Mouse (Mus musculus) CD4-positive, CD25-positive, alpha-beta regulatory T cell, adult 4 months (primary cell): Measurements from ENCODE around the gene Alg14. TPM values are rescaled to one million over a fixed set of nuclear protein-coding genes. Genes with fewer than 3 reads are reported as not detected.
A peak's percentile ranks its signal among the peaks of the same experiment; 100 is the strongest.

ENCODE experiments used
- ATAC-seq: one replicate; pipeline ENCODE4 v1.8.0; 2017
- polyA plus RNA-seq, 2 experiments: library from polyadenylated mRNA; unstranded; fragments of 100-300 nt; shearing (Covaris generic); gene quantifications; one replicate each; pipeline ENCODE4 v1.2.1; 2017

Gene Alg14
- polyA plus RNA-seq, 2 experiments from 2014 or later: 15.5 to 29.5 TPM

DNA sequence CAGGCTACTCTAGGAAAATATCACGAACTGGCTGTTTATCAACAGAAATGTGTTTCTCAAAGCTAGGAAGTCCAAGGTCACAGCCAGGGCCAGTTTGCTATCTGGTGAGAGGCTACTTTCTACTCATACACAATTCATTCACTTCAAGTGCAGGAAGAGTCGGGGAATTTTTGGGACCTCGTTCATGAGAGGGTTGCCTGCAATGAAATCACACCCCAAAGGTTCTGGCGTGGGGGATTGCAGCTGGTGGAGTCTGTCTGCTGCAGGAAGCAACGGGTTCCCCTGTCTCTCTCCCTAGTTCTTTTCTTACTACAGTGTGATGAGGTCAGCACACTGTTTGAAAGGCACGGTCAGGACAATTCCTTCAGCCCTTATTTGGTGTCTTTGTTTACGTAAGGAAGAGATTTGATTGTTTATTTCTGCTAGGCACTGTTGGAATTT is 48.8 kb downstream of the Alg14 start:
- ATAC-seq: no peak

DNA sequence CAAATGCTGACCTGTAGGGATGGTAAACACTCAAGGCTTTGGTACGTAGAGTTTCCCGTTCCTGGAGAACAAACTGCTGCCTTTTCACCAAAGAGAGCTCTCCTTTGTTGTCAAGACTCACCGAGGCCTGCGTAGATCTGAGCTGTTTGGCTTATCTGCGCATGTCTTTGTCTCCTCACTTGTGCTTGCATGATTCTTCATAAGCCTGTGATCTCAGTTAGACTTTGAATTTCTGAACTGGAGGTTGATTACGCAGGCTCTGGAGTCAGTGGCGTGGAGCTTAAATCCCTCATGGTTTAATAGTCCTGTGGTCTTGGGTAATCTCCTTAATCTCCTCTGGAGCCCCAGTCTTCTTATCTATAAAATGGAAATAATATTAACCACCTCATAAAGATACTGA is 51.7 kb downstream of the Alg14 start:
- ATAC-seq: peak; percentile 13

DNA sequence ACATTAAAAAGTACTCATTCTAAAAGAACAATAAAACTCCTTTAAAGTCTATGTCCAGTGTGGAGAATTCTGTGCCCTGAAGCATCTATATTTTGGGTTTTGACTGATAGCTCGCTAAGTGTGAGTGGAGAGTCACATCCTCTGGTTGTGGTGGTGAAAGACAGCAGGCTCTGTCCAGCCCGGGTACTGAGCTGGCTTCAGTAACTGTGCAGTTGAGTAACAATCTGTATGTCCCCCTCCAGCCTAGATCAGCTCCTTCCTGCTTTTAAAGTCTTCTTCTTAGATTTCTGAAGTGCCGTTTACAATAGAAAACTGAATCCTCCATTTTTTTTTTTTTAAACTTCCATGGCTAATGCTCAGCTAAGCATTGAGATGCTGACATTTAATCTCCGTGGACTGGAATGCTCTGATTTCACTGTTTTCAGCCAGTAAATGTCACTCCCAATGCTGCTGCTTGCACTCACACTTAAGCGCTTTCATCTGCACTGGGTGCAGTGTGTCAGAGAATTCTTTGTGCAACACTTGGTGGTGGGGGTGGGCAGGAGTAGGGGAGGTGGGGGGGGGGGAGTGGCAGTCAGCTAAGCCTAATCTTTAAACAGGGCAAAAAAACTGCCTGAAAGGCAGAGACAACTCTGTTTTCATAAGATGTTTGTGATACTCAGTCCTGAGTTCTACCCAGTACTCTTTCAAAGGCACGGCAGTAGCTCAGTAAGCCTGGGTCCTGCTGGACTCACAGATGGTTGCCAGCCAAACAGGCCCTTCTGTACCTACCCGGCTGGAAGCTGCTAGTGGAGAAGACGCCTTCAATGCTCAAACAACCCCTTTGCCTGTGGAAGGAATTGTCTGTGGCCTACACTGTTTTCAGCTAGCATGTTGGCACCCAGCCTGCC is 52.7 kb downstream of the Alg14 start:
- ATAC-seq: peak; percentile 12

DNA sequence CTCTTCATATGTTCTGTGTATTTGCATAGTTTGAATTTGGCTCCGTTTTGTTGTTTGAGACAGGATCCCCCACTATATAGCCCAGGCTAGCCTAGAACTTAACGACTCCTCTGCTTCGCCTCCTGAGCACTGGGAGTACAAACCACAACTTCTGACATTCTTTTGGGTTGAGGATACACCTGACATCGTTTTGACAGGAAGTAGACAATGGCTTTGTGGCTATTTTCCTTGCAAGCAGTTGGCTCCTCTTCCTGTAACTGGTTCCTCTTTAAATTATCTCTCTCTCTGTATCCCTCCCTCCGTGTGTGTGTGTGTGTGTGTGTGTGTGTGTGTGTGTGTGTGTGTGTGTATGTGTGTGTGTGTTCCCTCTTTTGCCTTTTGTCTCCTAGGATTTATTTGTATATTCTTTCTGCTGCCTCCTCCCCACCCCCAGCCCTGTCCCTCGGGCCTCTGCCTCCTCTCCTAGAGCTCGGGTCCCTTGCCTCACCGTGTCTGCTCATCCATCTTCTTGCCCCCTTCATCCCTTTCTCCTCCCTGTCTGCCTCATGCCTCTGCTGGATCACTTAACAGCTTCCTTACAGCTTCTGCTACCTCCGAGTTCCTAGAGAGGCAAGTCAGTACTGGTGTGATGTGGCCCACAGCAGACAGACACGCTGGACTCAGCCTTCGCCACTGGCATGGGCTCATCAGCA is 53.5 kb downstream of the Alg14 start:
- peak; percentile 83 for ATAC-seq

DNA sequence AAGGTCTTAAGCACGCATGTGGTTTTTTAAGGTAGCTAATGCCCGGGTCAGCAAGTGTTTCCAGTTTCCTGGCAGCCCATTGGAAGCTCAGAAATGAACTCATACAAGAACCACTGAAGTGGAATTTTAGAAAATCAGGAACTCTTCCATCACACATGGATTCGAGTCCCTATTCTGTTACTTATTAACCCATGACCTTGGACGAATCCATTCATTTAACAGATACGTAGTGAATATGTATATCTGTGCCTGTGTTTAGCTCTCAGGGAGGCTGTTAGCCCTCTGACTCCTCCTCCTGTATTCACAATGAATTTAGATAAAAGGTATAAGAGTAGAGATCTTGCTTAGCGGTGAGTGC is 54.0 kb downstream of the Alg14 start:
- ATAC-seq: no peak

DNA sequence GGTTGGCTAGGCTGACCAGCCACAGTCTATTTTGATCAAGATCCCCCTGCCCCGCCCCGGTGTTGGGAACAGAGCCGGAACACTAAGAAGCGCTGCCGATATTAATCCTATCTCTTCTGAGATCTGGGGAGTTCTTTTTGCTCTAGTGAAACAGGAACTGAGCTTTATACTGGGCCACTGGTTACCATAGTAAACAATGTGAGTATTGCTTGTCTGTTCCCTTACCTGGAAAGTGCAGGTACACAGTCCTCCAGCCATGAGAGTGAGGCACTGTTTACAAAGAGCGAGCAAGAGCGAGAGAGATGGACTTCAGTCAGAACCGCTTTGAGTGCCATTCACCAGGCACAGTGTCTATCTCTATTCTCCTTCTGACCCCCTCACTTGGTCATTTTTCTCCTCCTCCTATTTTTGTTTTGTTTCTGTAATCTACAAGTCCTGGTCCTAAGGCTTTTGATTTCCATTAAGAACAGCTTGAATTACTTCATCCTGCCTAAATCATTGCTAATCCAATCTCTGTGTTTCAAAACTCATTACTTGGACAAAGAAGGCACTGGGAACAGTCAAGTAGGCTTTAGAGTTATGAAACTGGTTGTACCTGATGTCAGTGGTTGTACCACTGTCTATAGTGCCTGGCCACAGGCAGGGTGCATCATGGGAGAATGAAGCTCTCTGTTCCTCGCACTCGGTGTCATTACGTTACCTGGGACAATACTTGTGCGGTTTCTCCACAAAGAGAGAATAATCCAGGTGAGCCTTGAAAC is 55.1 kb downstream of the Alg14 start:
- ATAC-seq: no peak

DNA sequence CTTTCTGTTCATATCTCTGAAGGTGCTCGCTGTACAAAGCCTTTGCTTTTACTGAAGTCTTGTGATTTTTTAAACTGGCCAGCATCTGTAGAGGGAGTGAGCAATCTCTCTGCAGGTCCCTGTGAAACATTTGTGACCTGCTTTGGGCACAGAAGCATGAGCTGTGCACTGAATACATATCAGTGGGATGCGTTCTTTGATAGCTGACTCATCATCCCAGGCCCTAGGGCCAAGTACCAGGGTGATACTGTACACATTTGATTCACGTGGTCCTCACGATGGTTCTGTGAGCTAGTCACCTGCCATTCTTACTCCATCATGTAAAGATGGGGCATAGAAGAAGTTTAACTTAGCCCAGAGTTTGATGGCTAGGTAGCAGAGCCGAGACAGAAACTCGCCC is 57.2 kb downstream of the Alg14 start:
- no peak for ATAC-seq

DNA sequence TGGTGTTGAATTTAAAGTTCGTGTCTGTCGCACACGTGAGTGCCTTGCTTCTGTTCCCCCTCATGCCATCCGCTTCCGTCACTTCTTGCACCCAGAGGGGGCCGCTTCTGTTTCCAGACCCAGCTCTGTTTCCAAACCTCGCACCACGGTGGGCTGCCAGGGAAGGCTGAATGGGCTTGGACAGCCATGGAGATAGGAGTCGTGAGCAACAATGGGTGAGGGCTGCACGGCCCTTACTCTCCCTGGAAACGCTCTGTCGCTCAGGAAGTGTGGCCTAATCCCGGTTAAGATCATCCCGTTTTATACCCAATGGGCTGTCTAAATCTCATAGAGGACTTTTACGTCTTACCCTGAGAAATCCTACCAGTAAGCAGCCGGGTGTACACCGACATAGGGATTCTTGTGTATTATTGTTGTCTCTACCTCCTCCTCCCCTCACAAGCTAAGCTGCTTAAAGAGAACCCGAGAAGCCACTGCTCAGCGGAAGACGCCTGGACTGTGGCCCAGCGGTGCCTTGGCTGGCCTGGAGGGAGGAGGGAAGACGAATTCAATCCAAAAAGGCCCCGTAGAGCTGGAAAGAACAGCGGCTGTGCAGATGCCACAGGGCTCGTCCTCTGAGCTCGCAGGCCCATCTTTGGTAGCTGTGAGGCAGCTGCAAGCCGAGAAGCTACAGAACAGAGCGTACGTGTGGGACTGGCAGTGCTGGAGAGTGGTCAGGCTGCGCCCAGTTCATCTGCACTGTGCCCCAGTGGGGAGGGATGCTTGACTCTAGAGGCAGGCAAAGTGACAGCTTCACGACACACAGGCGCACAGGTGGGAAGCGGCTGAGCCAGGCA is 58.0 kb downstream of the Alg14 start:
- ATAC-seq: no peak

DNA sequence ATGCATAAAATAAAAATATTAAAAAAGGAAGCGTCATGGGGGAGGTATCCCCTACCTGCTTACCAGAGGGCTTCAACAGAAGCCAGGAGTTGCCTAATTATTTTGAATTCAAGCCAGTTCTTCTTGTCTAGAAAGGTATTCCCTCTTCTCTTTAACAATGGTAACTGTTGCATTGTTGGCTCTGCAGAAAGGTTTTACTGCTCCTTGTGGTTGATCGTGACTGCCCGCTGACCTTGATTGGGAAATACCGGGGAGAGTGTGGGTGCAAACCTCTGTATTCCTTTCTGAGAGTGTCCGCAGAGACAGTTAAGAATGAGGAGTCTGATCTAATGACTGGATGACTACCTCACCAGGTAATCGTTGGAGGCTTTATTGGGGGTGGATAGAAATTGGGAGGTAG is 59.7 kb downstream of the Alg14 start:
- ATAC-seq: no peak

DNA sequence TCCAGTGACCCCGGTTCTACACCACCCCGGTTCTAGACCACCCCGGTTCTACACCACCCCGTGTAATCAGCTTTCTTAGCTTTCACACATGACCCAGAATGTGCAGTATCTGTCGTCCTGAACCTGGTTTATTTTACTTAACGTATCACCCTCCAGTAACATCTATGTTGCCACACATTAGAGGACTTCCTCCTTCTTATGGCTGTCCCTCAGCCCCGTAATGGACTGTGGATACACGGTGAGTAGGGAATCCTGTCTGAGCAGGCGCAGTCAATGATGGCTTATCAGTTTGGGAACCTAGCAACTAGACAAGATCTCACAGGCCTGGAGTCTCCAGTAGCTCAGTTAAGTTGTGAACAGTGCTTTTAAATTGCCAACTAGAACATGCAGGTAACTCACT is 62.7 kb downstream of the Alg14 start:
- ATAC-seq: no peak

DNA sequence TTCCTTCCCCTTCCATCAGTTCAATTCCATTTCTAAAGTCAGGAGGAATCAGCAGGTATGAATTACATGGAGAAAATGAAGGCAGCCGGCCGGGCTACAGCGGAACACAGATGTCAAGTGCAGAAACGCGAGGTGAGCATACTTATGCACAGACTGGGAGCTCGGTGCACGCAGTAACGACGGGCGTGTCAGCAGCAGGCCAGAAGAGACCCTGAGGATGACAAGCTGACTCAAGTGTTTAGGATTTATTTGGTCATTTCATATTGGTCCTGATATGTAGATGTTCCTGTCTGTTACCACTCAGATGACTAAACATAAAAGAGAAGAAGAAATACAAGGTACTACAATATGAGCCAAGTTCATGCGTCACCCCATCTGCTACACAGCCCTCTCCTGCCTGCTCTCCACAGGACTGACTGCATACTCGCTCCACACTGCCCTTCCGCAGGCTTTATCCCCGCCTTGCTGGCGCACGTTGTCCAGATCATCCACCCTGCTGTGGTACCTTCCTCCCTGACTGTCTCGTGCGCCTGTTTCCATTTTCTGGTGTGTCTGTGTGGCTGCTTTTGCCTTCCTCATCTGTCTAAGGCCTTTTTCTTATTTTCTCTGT is 63.4 kb downstream of the Alg14 start:
- ATAC-seq: no peak

DNA sequence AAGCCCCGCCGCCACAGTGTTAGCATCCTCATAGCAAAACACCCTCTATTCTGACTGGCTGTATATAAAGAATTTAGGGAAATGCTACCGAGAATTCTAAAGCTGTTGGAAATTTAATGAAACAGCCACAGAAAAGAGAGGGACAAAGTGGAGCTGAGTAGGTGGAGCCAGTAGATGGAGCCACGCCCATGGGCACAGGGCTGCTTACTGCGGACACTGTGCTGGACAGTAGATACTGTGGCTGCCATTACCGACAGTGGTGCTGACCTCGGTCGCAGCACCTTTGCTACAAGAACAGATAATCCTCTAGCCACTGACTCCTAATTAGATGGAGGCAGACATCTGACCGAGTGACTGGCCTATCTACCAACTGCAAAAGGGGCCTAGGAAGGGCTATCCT is 64.0 kb downstream of the Alg14 start:
- ATAC-seq: no peak

DNA sequence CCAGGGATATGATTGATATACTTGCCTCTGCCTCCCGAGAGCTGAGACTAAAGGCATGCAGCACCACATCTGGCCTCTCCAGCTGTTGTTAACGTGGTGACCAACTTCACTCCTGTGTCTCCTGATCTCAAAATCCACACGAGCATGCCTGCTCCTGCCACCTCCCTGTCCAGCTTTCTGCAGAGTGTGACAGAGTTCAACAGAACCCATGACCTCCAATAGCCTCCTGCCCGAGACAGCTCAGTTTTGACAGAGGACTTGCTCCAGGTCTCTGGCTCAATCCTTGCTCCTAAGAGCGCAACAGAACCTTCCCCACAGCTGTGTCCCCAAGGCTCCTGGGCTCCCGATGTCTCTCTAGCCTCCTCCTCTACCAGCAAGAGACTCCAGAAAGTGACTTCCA is 64.5 kb downstream of the Alg14 start:
- ATAC-seq: no peak

DNA sequence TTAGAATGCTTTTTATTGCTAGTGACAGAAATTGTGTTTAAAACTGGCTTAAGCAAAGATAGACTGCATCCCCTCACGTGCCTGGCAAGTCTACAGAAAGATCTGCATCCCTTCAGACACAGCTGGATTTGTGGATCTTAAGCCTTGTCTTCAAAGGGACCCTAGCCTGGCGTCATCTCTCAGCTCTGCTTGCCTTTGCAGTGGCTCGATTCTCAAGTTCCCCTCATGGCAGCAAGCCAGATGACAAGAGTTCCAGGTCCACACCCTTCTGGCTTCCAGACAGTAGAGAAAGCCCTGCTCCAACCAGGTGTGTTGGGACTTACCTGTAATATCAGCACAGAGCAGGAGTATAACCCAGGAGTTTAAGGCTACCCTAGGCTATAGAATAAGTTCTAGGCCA is 65.5 kb downstream of the Alg14 start:
- ATAC-seq: no peak

DNA sequence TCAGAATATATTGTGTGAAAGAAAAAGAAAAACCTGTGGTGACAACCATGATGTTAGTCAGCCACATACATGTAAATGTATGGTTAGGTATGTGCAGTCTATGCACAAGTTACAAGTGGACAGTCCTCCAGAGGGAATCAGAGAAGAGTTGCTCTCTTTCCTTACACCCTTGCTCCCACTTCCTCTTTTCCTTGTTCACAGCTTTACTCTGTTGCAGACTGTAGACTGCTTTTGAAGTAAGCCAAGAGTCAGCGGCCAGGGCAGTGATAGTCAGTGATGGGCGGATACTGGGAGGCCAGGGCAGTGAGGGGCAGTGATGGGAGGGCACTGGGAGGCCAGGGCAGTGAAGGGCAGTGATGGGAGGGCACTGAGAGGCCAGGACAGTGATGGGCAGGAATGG is 66.7 kb downstream of the Alg14 start:
- no peak for ATAC-seq

DNA sequence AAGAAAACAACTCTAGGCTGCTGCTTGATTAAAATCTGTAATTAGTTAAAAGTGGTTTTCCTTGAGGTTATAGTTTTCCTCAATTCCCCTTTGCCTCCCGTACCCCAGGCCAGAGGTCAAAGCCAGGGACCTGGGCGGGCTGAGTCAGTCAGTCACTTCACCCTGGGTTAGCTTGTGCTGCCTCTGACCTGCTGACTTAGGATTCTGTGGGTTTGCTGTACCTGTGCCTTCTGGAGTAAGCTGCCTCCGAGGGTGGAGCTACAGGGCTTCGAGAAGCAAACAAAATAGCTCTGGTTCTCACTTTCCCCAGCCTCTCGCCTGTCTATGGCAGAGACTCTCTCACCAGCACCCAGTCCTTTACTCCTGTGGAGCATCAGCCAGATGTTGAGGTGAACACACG is 67.3 kb downstream of the Alg14 start:
- no peak for ATAC-seq

DNA sequence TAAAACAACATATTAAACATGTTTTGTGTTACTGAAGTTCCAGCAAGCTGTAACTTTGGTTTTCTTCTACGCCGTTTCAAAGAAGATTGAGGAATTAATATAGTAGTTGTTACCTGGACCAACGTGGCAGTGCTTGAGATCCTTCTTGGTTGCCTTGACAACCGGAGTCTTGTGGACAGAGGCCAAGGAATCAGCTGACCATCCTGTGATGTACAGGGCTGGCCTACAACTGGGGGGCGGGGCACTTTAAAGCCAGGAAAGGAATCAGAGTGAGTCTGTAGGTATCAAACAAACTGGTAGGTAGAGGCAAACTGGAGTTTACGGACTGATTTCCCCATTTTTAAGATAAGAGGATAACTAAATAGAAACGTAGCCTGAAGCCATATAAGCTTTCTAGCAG is 67.7 kb downstream of the Alg14 start:
- no peak for ATAC-seq

DNA sequence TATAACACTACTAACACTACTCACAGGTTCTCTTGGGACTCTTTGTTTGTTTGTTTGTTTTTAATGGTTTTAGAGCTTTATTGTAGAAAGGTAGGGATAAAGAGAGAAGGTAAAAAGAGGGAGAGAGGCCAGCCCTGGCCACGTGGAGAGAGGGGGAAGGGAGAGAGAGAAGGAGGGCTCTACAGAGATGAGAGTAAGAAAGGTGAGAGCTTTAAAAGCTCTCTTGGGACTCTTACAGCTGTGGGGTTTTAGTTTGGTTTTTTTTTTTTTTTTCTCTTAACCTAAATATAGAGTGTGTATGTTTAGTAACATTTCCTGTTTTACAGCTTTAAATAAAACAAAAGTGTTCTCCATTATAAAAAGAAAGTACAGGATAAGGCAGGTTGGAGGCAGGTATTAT is 70.4 kb downstream of the Alg14 start:
- ATAC-seq: no peak

DNA sequence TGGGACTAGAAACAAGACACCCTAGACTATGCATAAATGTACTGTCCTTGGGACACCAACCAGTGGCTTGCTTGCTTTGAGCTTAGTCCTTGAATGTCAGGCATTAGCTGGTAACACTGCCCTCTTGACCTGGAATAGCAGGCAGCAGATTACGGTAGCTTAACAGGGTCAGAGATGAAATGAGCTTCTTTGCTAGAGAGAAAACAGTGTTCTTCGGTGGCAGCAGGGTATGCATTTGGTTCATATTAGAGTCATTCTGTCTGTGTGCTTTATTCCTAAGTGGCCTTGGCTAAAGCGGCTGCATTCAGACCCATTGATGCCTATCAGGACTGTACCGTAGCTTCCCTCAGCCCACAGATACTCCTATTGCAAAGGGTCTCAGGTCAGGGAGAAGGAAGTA is 72.8 kb downstream of the Alg14 start:
- no peak for ATAC-seq

DNA sequence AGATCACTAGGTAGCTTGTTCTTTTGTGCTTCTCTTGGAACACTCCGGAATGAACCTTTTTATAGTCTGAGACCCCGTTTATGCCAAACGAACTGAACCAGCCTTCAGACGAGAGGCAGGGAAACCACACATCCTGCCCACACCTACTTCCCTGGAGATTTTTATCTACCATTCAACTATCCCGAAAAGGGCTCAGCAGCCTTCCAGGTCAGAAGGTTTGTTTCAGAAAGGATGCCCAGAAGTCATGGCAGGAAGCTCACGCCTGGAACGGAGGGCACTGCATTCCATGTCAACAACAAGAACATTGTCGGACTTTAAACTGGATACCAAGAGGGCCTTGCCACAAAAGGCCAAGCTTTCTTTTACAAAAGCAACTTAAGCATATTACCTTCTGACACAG is 73.6 kb downstream of the Alg14 start:
- no peak for ATAC-seq

DNA sequence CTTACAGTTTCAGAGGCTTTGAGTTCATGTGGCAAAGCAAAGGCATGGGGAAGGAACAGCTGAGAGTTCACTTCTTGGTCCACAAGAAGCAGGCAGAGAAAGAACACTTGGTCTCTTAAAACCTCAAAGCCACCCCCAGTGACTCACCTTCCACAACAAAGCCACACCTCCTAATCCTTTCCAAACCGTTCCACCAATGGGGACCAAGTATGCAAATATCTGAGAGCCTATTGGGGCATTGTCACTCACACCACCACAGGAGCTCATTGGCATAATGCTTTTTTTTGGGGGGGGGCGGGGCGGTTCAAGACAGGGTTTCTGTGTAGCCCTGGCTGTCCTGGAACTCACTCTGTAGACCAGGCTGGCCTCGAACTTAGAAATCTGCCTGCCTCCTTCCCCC is 77.0 kb downstream of the Alg14 start:
- no peak for ATAC-seq

DNA sequence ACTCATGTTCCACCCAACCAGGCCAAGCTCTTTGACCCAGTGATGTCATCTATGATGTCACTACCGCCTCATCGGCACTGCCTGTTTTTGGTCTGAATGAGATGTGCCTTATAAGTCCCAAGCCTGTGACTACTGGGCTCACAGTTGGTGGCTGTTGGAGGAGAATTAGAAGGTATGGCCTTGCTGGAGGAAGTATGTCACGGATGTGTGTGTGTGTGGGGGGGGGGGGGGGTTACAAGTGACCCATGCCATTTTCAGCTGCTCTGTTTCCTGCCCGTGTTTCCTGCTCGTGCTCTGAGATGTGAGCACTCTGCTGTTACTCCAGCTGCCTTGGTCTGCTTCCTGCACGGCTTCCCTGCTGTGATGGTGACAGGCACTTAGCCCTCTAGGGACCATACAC is 77.9 kb downstream of the Alg14 start:
- ATAC-seq: peak; percentile 77
